Mouse (Mus musculus) G1E (cell line): Measurements from ENCODE around the gene Gm20695.

ENCODE experiments used
- CTCF ChIP-seq: IDR thresholded peaks from 2 replicates; pipeline ENCODE4 v1.5.1; 2012; ENCODE audit warnings: low read depth, low read length, inconsistent platforms, mixed read lengths
- GATA1 ChIP-seq: IDR thresholded peaks from 2 replicates; pipeline ENCODE4 v1.6.1; 2012; ENCODE audit warnings: borderline replicate concordance, low read length, inconsistent platforms, mixed read lengths
- POLR2AphosphoS5 ChIP-seq: IDR thresholded peaks from 2 replicates; pipeline ENCODE4 v1.6.1; 2012; ENCODE audit warnings: low read depth, low read length, inconsistent platforms; ENCODE audit not compliant: insufficient replicate concordance
- TAL1 ChIP-seq: conservative IDR thresholded peaks from 2 replicates; pipeline ENCODE4 v1.6.1; 2012; ENCODE audit warnings: low read depth, low read length, inconsistent platforms, mixed read lengths

- no peak for TF ChIP-seq CTCF
- no peak for TF ChIP-seq POLR2AphosphoS5
- no peak for TF ChIP-seq GATA1
- no peak for TF ChIP-seq TAL1
Observed at GRCm38 (mm10) chr16:3934701-3935100, 50.3 kb downstream of the Gm20695 start.
